ENCODE assay signal across 19 mouse cellular contexts in genomic region chr14:76724826-76725225, GRCm38 (mm10).
A peak's percentile ranks its signal among the peaks of the same experiment; 100 is the strongest.
DNase-seq lines count a peak whose midpoint lies in the region; ATAC-seq and TF ChIP-seq lines count a peak whose summit lies in the region.
"Had no signal": no experiment of that assay in that cellular context is flagged by ENCODE, and none has a peak within 500 bp of the region (broad histone marks: within the 10 kb centered on the region; RNA-seq: fewer than 3 reads in every experiment).

No protein-coding gene starts in this region.

- TF ChIP-seq CTCF in cortical plate, adult 2 months (IDR thresholded peaks at IDR 0.05; ENCODE audit: extremely low read depth, insufficient read depth, low read length): no peak

- H3K27ac ChIP-seq in heart, embryonic 10.5 days: peak overlapping the region; percentile 37; the same call in 1 of the 2 replicates
- H3K27ac ChIP-seq in limb, embryonic 15.5 days: 0 out of 2 replicates have a peak overlapping the region, but pooled peaks have one; percentile 12
- H3K27ac ChIP-seq in limb, embryonic 10.5 days: no peak overlapping the region
- 0 out of 2 replicates have a peak overlapping the region, but pooled peaks have one; percentile 25 for H3K27ac ChIP-seq in cortical plate, adult 2 months (ENCODE audit: insufficient read depth, low read length)
- H3K27ac ChIP-seq: embryonic facial prominence, embryonic 12.5 days; forebrain, embryonic 15.5 days; heart, embryonic 15.5 days; hindbrain, embryonic 13.5 days; intestine, embryonic 15.5 days had no signal

- DNase-seq in heart, adult 11 months: peak; percentile 95
- no peak for DNase-seq in heart, postnatal 10 days
- DNase-seq in heart, embryonic 10.5 days (ENCODE audit: low spot score): no peak
- DNase-seq in heart, postnatal 25 days (ENCODE audit: low spot score): no peak
- DNase-seq in limb, embryonic 10.5 days (ENCODE audit: low spot score): no peak
- DNase-seq: adrenal gland, adult 8-10 months; cerebellum, adult 11 months; cerebellum, adult 8-10 months; cerebellum, postnatal 14 days; heart, postnatal 4 days; kidney, adult 18-20 months had no signal

- H3K4me3 ChIP-seq in heart, embryonic 10.5 days: no peak overlapping the region
- no peak overlapping the region for H3K4me3 ChIP-seq in limb, embryonic 15.5 days
- H3K4me3 ChIP-seq in limb, embryonic 10.5 days: no peak overlapping the region
- no peak overlapping the region for H3K4me3 ChIP-seq in cortical plate, adult 2 months (ENCODE audit: insufficient read depth, low read length)
- H3K4me3 ChIP-seq: embryonic facial prominence, embryonic 12.5 days; forebrain, embryonic 15.5 days; heart, embryonic 15.5 days; hindbrain, embryonic 13.5 days; intestine, embryonic 15.5 days had no signal

- WGBS in heart, embryonic 10.5 days: 69% methylated on average over 8 of the region's 8 CpGs
- 77% methylated on average over 8 of the region's 8 CpGs for WGBS in limb, embryonic 15.5 days
- WGBS in limb, embryonic 10.5 days: 88% methylated on average over 8 of the region's 8 CpGs

- H3K4me1 ChIP-seq in heart, embryonic 10.5 days: peaks cover 24% of the 10 kb centered on the region
- H3K4me1 ChIP-seq in limb, embryonic 15.5 days: peaks cover 8% of the 10 kb centered on the region; the same call in 1 of the 2 replicates
- peaks cover 4% of the 10 kb centered on the region; the same call in 1 of the 2 replicates for H3K4me1 ChIP-seq in limb, embryonic 10.5 days
- H3K4me1 ChIP-seq in cortical plate, adult 2 months (ENCODE audit: control insufficient read depth, insufficient read depth, low read length): peaks cover 2% of the 10 kb centered on the region; the same call in 1 of the 2 replicates
- H3K4me1 ChIP-seq: embryonic facial prominence, embryonic 12.5 days; forebrain, embryonic 15.5 days; heart, embryonic 15.5 days; hindbrain, embryonic 13.5 days; intestine, embryonic 15.5 days had no signal

- H3K9me3 ChIP-seq in heart, embryonic 10.5 days: no peaks in the 10 kb centered on the region
- no peaks in the 10 kb centered on the region for H3K9me3 ChIP-seq in limb, embryonic 15.5 days
- H3K9me3 ChIP-seq in limb, embryonic 10.5 days (replicated peaks): no peaks in the 10 kb centered on the region
- H3K9me3 ChIP-seq: embryonic facial prominence, embryonic 12.5 days; forebrain, embryonic 15.5 days; heart, embryonic 15.5 days; hindbrain, embryonic 13.5 days; intestine, embryonic 15.5 days had no signal

- intact Hi-C loops in heart, postnatal 10 days (cut with DNase I): no loop called here
- intact Hi-C loops in heart, postnatal 25 days (cut with DNase I): loop anchor here (5.0 kb wide), 1 partner anchor 43 kb away; no protein-coding TSS in a partner anchor

- no peak for ATAC-seq in limb, embryonic 15.5 days (ENCODE audit: insufficient number of reproducible peaks, low FRiP score, low TSS enrichment, low read depth)
- ATAC-seq: forebrain, embryonic 15.5 days; intestine, embryonic 15.5 days had no signal

- no peak overlapping the region for H3K9ac ChIP-seq in limb, embryonic 15.5 days
- H3K9ac ChIP-seq: embryonic facial prominence, embryonic 12.5 days; forebrain, embryonic 15.5 days; heart, embryonic 15.5 days; hindbrain, embryonic 13.5 days; intestine, embryonic 15.5 days had no signal

- H3K36me3 ChIP-seq in heart, embryonic 10.5 days: no peaks in the 10 kb centered on the region
- no peaks in the 10 kb centered on the region for H3K36me3 ChIP-seq in limb, embryonic 15.5 days
- H3K36me3 ChIP-seq in limb, embryonic 10.5 days: no peaks in the 10 kb centered on the region
- H3K36me3 ChIP-seq: embryonic facial prominence, embryonic 12.5 days; forebrain, embryonic 15.5 days; heart, embryonic 15.5 days; hindbrain, embryonic 13.5 days; intestine, embryonic 15.5 days had no signal

- no peak overlapping the region for H3K4me2 ChIP-seq in limb, embryonic 15.5 days
- H3K4me2 ChIP-seq: embryonic facial prominence, embryonic 12.5 days; forebrain, embryonic 15.5 days; heart, embryonic 15.5 days; hindbrain, embryonic 13.5 days; intestine, embryonic 15.5 days had no signal

- no peaks in the 10 kb centered on the region for H3K27me3 ChIP-seq in heart, embryonic 10.5 days (ENCODE audit: insufficient read depth, poor library complexity, severe bottlenecking)
- H3K27me3 ChIP-seq in limb, embryonic 15.5 days: no peaks in the 10 kb centered on the region
- no peaks in the 10 kb centered on the region for H3K27me3 ChIP-seq in limb, embryonic 10.5 days (ENCODE audit: low read depth, poor library complexity, severe bottlenecking)
- H3K27me3 ChIP-seq: CH12.LX; embryonic facial prominence, embryonic 12.5 days; forebrain, embryonic 15.5 days; heart, embryonic 15.5 days; hindbrain, embryonic 13.5 days; intestine, embryonic 15.5 days had no signal

- TF ChIP-seq POLR2A in cortical plate, adult 2 months (IDR thresholded peaks at IDR 0.05; ENCODE audit: extremely low read depth, insufficient read depth, low read length): no peak
